Mouse (Mus musculus): ENCODE measurements around the gene Hamp2.

GRCm38 (mm10) chr7:30886852-30887251 lies 37.6 kb downstream of the Hamp2 start:
- TF ChIP-seq POLR2A (IDR thresholded peaks at IDR 0.05; ENCODE audit: extremely low read depth, insufficient read depth, low read length): no peak
- TF ChIP-seq CTCF (IDR thresholded peaks at IDR 0.05; ENCODE audit: extremely low read depth, insufficient read depth, low read length): no peak

All from cortical plate, adult 2 months (tissue).